Mouse (Mus musculus): ENCODE results near the gene Nckap1l.
A peak's percentile ranks its signal among the peaks of the same experiment; 100 is the strongest.
"Not testable (repeated sequence)": the region's sequence is repeated elsewhere in the genome, so short reads cannot be mapped to it uniquely, and the experiment has no call there.

Nckap1l gene

DNA sequence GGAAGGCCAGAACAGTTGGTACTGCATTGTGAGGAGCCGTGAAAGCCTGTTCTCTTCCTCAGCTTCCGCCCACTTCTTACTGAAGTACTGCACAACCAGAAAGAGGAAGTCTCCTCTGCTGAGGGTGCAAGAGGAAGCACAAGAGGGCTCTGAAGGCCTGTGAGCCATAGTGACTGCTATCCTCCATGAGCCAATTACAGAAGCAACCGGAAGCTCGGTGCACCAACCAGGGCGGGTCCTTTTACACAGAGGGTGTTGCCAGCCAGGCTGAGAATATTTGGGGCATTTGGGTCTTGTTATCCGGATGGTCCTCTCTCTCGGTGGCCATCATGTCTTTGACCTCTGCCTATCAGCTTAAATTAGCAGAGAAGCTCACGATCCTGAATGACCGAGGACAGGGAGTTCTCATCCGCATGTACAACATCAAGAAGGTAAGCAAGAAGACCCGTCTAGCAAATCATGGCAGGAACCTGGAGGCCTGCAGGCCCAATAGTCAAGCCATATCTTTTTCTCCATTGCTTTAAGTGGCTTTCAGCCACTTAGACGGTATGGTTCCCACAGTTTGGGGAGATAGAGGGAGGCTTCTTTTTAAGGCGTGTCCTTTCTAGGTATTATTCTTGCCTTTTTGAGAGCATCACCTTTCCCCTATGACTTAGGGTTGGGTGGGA, at the start of gene Nckap1l:
Gene Nckap1l (plus strand): TSS at position 244 of the 668 bp plus-strand sequence.
- no peak for DNase-seq (ENCODE audit: low spot score)

DNA sequence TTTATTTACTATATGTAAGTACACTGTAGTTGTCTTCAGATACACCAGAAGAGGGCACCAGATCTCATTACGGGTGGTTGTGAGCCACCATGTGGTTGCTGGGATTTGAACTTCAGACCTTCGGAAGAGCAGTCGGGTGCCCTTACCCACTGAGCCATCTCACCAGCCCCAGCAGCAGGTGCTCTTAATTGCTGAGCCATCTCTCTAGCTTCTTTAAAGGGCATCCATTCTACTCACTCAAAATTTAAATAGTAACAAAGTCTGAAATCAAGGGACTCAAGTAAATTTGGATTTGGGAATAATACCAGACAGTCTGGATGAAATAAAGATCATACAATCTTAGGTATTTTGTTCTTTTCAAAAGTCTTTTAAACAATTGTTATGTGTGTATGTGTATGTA, 48.0 kb upstream of the Nckap1l start:
- not testable (repeated sequence) for DNase-seq (ENCODE audit: low spot score)

DNA sequence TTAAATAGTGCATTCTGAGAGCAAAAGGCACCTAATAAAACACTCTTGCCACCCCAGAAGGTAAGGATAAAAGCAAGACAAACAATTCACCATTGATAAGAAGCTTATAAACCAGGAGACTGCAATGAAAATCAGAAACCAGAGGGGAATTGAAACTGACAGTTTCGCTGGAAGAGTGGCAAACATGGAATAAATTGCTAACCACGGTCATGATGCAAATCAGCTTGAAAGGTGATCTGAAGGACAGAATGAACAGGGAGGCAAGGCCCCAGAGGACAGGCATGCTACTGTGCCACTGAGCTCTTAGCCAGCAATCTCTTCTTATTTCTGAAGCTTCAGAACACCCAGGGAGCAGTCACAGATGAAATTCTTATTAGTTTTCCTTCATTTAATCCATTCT, 26.6 kb upstream of the Nckap1l start:
- no peak for DNase-seq (ENCODE audit: low spot score)

DNA sequence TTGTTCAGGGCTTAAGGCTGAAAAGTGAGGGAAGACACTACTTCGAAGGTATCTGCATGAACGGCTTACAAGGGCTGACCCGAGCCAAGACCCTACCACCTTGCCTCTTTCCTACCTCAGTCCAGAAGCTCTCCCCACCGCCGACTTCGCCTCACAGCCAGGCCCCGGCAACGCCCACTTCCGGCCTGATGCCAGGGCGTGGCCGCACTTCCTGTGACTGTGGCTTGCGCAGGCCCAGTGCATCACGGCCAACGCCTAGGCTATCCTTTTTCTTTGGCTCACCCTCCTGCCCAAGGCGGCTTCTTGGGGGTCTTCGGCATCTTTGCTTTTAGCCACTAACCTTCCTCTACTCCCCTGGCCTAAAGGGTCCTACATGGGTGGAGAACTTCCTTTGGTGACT, 23.4 kb upstream of the Nckap1l start, which contains the start of gene Gtsf1:
Gene Gtsf1 (minus strand): TSS at position 230 of the 400 bp plus-strand sequence.
- no peak for DNase-seq (ENCODE audit: low spot score)

DNA sequence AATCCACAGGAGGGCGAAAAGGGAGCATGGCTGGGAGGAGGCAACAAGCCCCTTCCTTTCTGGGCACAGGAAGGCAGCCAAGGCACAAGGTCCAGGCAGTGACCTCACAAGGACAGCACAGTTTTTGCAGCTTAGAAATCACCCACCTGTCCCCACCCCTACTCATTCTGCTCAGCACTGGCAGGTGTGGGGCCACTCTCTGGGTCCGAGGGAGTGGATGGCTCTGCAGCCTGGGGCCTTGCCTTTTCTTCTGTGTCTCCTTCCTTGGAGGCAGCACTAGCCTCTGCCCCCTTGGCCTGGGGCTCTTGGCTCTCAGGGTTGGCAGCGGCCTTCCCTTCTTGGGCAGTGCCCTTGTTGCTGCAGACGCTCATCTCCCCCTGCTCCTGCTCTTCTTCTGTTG, 7.6 kb upstream of the Nckap1l start:
- DNase-seq (ENCODE audit: low spot score) = not testable (repeated sequence)

DNA sequence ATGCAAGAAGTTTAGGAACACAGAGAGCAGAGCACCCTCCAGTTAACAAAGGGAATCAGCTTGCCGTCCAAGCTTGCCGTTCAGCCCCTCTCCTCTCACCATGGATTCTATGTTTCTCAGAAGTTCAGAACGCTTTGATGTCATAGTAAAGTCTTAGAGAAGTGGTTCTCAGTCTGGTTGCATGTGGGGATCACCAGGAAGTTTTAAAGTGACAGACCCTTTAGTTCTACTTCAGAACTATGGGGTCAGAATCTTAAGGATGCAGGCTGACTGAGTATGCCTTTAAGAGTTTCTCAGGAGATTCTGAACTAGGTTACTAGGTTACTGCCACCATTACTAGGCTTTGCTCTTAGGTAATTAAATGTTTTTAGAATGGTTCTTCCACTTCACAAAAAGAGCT, 5.2 kb upstream of the Nckap1l start, which contains the start of gene Gtsf2:
Gene Gtsf2 (minus strand): TSS at position 101 of the 400 bp plus-strand sequence.
- DNase-seq (ENCODE audit: low spot score) = no peak

DNA sequence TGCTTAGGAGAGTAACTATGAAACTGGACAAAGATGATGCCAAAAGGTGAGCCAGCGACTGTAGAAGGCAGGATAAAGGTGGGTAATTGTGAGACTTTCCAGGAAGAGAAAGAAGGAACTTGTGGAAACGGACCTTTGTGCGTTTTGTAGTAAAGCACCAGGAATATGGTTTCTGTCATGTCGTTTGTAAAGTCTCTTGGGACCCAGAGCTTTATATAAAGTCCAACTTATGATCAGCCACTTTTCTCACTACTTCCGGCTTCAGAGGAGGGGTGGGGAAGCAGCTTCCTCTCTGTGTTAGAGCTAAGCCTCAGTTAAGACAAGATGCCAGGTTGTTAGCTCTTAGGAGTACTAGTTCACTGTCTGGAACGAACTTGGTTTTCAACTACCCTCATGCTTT, 855 bp downstream of the Nckap1l start:
- DNase-seq (ENCODE audit: low spot score) = no peak

DNA sequence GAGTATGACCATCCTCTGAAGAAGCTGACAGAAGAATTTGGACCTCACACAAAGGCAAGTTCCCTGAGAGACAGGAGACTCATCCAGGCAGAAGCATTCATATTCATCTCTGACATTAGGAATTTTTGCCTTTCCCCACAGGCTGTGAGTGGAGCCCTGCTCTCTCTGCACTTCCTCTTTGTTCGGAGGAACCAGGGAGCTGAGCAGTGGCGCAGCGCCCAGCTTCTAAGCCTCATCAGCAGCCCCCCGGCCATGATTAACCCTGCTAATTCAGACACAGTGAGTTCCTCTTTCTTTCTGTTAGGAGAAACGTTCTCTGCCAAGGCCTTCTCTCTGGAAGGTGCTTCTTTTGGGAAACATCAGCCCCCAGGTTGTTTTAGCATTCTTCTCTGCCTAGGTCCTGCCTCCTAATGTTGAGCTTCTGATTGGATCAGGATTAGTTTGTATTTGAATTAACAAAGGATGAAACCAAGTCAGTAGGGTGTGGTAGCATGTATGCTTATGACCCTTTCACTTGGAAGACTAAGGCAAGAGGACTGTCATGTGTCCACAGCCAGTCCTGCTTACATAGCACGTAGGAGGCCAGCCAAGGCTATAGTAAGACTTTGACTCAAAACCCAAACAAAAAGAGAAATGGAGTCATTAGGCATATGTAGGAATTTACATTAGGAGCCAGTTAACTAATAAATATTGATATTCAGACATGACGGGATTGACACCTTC, 9.1 kb downstream of the Nckap1l start:
- DNase-seq (ENCODE audit: low spot score) = no peak

DNA sequence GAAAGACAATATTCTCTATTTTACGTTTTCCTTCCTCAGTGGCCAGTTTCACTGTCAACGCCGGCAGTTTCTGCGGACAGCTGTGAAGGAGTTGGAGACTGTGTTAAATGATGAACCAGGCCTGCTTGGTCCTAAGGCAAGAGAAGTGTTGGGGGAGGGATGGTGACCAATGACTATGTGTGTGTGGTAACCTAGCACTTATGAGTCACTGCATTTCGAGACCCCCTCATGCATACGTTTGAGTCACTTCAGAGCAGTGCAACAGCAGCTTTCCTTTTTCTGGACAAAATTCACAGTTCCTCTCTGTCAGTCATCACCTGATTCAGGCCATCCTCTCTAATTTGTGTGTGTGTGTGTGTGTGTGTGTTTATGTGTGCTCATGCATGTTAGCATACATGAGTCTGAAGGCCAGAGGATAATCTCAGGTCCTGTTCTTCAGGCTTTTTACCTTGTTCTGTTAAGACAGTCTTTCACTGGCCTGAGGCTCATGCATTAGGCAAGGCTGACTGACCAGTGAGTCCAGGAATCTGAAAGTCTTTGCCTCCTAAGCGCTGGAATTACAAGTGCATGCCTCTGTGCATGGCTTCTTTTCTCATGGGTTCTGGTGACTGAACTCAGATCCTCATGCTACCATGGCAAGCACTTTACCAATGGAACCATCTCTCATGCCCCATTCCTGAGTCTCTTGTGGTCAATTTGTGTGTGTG, 18.0 kb downstream of the Nckap1l start:
- no peak for DNase-seq (ENCODE audit: low spot score)

DNA sequence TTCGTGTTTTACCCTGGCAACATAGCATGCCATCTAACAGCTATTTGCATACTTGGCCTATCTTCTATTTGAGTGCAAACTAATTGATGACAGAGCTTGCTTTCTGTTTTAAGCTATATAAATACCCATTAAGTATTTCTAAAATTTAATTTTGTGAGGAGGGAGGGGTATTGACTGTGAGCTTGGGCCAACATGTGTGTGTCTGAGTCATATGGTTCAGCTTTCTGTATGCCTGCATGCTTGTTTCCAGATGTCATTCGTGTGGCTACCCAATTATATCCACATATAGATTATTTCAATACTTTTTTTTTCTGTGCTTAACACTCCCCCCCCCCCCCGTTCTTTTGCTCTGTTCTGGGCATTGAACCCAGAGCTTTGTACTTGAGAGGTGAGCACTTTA, 18.7 kb downstream of the Nckap1l start:
- no peak for DNase-seq (ENCODE audit: low spot score)

DNA sequence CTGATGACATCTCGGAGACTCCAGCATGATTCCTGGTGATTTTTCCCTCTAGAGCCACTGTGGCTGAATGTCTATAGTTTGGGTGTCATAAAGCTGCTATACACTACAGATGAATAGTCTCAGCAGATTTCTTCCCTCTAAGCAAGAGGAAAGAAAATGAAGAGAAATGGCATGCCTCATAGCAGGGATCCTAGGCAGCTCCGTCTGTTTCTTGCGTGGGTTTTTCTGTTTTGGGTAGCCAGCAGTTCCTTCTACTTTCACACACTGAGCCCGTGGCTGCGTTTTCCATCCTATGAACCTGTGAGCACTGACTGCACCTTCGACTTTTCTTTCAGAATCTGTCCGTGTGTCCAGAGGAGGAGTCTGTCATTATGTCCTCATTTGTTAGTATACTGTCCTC, 19.6 kb downstream of the Nckap1l start:
- DNase-seq (ENCODE audit: low spot score) = no peak

DNA sequence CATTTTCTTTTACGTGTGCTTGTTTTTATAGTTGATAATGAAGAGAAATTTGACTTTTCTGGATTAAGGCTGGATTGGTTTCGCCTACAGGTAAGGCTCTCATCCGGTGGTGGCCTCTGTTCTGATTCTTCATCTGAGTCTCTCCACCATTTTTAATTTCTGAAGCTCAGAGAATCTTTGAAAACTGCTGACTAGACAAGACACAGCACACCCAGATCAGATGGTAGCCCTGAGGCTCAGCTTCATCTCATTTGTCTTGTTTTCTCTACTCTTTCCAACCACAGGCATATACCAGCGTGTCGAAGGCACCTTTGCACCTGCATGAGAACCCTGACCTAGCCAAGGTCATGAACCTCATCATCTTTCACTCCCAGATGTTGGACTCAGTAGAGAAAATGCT, 20.2 kb downstream of the Nckap1l start:
- no peak for DNase-seq (ENCODE audit: low spot score)

DNA sequence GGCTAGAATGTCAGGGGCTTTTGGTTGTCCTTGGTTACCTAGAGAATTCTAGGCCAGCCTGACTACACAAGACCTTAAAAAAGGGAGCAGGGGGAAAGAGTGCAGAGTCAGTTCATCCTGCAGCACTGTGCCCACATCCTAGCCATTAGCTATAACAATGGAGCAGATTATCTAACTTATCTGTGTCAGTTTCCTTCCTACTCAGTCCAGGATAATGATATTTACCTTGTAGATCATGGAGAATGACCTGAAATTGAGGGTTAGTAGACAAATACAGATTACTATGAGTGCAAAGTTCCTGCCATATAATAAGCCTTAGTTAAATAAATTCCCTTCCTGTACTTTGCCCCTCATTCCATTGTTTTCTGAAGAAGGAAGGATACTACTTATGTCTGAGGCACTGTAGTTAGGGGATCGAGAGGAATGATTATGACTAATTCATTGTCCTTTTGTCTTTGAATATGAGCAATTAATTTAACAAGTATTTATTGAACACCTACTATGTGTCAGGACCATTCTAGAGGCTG, 25.5 kb downstream of the Nckap1l start:
- DNase-seq (ENCODE audit: low spot score) = no peak

DNA sequence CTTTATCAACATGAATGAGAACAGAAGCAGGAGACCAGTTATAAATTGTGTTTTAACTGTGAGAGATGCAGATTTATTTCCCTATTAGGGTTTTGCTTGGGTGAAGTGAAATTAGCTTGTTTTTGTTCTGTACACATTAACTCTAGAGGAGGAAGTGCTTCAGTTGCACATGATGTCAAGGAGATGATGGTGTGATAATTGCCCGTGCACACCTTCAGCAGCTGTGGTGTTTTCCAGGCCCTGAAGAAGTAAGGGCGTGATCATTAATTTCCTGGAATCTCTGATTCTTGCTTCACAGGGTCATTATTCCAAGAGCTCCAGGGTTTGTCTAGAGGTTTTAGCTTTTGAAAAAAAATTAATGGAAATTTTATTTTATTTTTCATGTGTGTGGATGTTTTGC, 26.5 kb downstream of the Nckap1l start:
- no peak for DNase-seq (ENCODE audit: low spot score)

DNA sequence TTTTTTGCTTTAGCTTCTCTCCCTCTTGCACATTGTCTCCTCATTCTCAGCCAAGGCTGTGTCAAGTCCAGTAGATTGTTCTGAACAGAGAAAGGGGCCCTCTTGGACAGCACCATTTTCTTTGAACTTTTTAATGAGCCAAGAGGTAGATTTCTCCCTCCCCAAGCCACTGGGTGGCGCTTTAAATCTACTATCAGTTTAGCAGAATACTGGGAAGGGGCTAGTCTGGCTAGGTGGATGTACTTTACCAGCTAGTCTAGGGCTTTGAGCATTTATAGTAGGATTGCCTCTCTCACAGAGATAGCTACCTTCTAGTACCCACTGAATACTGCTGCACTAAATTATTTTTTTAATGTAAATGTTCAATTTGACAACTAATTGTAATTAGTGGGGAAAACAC, 28.9 kb downstream of the Nckap1l start:
- peak; percentile 88 for DNase-seq (ENCODE audit: low spot score)

DNA sequence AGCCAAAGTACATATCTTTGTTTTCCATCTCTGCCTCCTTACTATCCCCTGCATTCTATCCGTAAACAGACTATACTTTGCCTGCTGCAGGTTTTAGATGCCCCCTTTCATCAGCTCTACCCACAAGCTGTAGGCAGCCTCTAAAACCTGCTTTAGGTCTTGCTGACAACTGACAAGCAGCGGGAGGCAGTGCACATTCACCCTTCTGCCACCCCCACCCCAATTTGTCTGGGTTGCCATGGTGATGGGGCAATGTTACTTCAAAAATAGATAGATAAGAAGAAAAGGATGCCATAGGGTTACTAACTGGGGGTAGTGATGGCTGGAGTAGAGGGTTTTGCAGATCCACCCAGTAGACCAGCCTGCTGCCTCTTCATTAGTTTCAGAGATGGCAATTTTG, 30.9 kb downstream of the Nckap1l start:
- DNase-seq (ENCODE audit: low spot score) = no peak

DNA sequence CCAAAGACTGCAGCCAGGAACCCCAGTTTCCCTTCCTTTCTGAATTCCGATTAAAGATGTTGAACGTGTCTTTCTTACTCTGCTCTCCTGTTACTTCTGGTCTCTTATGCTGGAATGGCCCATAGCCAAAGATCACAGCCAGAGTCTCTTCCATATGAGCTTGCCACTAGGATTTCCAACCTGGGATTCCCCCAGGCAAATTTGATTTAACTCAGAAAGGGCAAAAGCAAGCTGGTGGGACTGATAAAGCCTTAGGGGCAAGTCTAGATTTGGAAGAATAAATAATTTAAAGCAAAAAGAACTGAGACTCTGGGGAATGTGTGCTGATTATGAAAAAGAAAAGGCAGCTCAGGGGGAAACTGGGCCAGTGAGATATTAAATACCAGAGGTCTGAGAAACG, 31.5 kb downstream of the Nckap1l start:
- no peak for DNase-seq (ENCODE audit: low spot score)

DNA sequence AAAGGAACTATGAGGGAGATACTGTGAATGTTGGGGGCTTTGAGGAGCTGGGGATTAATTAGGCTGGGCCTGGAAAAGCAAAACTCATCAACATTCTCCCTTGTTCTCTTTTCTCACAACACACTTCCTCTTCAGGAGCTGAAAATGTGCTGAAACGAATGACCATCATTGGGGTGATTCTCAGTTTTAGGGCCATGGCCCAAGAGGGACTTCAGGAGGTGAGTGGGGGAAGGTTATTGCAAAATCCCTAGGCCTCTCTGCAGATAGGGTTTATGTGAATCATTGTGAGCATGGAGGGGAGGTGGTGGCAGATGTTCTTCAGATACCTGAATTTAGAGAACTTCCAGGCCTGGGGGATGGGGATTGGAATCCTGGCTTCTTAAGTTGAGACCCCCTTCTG, 33.1 kb downstream of the Nckap1l start:
- no peak for DNase-seq (ENCODE audit: low spot score)

DNA sequence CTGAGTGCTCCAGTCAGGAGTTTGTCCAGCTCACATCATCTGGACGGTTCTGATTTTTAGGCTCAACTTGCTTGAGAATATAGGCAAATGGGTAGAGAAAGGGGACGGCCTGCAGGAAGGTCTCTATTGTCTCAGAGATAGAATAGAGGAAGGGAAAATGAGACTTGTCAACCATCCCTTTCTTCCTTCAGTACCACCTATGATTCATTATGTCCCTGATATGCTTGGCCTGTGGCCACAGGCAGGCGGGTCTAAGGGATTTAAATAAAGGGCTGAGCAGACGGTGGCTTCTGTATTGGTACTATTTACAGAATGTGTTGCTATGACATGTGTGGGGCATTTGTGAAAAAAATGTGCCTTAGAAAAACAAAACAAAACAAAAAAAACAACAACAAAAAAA, 34.7 kb downstream of the Nckap1l start:
- no peak for DNase-seq (ENCODE audit: low spot score)

DNA sequence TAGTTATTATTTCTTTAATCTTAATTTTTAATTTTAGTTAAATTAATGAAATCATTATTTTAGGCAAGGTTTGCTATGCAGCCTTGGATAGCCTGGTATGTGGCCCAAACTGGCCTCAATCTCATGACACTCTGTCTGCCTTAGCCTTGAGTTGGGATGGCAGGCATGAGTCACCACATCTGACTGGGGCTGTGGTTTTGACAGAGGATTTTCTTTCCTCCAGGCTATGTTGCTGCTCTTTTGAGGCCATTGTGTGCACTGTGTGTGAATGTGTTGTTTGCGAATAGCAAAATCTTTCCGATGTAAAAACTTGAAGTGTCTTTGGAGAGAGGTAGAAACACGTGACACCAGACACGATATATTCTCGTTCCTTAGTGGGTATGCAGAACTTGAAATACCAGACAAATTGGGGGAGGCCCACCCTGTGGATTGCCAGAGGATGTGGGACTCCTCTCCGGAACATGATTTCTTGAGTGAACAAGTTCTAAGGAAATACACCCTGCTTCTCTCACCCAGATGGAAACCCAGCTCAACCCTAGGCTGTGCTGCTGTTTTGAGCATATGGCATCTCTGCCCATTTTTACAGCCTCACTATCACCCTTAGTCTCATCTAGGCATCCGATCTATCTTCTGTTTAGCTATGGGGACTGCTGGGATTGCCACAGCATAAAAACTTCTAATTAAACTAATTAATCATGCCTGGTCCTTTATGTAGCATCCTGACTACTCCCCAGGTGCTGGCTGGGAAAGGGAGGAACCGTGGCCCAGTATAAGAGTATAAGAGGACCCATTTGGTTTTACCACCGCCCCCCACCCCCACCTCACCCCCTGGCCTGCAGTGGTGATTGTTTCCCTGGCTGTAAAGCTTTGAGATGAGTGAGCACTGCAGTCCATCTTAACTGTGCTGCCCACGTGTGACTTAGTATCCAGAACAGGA, 42.9 kb downstream of the Nckap1l start:
- no peak for DNase-seq (ENCODE audit: low spot score)

DNA sequence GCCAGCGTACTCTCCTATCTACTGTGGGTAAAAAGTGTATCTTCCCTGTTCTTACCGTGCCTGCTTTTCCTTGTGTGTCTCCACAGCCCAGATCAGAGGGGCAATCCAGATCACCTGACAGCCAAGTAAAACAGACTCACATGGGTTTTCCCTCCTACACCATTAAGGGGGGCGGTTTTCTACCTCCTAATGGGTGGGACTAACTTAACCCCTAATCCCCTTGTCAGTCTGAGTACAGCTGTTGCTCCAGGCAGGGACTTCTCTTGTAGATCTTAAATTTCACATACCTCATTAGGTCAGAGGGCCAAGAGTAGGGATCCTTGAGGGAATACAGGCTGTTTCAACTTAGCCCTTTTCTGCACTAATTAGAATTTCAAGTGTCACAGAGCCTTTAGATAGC, 44.6 kb downstream of the Nckap1l start:
- DNase-seq (ENCODE audit: low spot score) = peak; percentile 40

DNA sequence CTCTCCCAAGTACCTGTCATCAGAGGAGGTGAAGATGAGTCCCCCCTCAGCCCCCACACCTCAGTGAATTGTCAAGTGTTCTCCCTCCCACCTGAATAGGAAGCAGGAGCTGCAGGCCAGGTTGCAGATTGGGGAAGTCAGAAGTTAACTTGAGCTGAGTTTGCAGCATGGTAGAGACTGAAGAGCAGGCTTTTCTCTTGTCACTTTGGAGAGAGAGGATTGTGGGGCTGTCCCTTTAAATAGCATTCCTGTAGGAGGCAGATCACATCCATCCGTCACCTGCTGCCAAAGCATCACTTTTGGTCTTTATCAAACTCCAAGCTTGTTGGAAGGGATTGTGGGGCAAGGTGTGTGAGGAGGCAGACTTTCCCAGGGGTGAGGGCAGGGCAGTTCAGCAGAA, 47.1 kb downstream of the Nckap1l start:
- DNase-seq (ENCODE audit: low spot score) = no peak

Data from retina, embryonic 14.5 days (tissue).